Mouse (Mus musculus): ENCODE results near the gene Pard3. TPM values are rescaled to one million over a fixed set of nuclear protein-coding genes. Genes with fewer than 3 reads are reported as not detected.

Pard3 gene
- polyA plus RNA-seq, 1 experiment, result 58.8 TPM

GRCm38 (mm10) chr8:127531866-127532265 lies 468.2 kb downstream of the Pard3 start:
- H3K4me3 ChIP-seq (replicated peaks; ENCODE audit: extremely low read depth, low read depth, low read length), result no peak overlapping the region
- no peaks in the 10 kb centered on the region for H3K4me1 ChIP-seq (ENCODE audit: control insufficient read depth, insufficient read depth, low read length)
- no peak for DNase-seq
- TF ChIP-seq POLR2A (IDR thresholded peaks at IDR 0.05; ENCODE audit: borderline replicate concordance, extremely low read depth, low read depth, low read length) (no peak), CTCF (IDR thresholded peaks at IDR 0.05; ENCODE audit: insufficient read depth, low read length) (no peak)
- WGBS, result 74% methylated on average over 3 of the region's 3 CpGs

GRCm38 (mm10) chr8:127534789-127535188 lies 471.1 kb downstream of the Pard3 start:
- H3K4me3 ChIP-seq (replicated peaks; ENCODE audit: extremely low read depth, low read depth, low read length), result no peak overlapping the region
- no peaks in the 10 kb centered on the region for H3K4me1 ChIP-seq (ENCODE audit: control insufficient read depth, insufficient read depth, low read length)
- DNase-seq, result no peak
- 73% methylated on average over 3 of the region's 3 CpGs for WGBS
- TF ChIP-seq CTCF (IDR thresholded peaks at IDR 0.05; ENCODE audit: insufficient read depth, low read length), result no peak
- no peak for TF ChIP-seq POLR2A (IDR thresholded peaks at IDR 0.05; ENCODE audit: borderline replicate concordance, extremely low read depth, low read depth, low read length)

- H3K4me3 ChIP-seq (replicated peaks; ENCODE audit: extremely low read depth, low read depth, low read length), result no peak overlapping the region
- H3K4me1 ChIP-seq (ENCODE audit: control insufficient read depth, insufficient read depth, low read length), result no peaks in the 10 kb centered on the region
- 71% methylated on average over 8 of the region's 8 CpGs for WGBS
- TF ChIP-seq POLR2A (IDR thresholded peaks at IDR 0.05; ENCODE audit: borderline replicate concordance, extremely low read depth, low read depth, low read length) (no peak), CTCF (IDR thresholded peaks at IDR 0.05; ENCODE audit: insufficient read depth, low read length) (no peak)
- no peak for DNase-seq
Observed at GRCm38 (mm10) chr8:127535192-127535845, 471.6 kb downstream of the Pard3 start.

- no peak for DNase-seq
- TF ChIP-seq CTCF (IDR thresholded peaks at IDR 0.05; ENCODE audit: insufficient read depth, low read length) (no peak), POLR2A (IDR thresholded peaks at IDR 0.05; ENCODE audit: borderline replicate concordance, extremely low read depth, low read depth, low read length) (no peak)
- no peak overlapping the region for H3K4me3 ChIP-seq (replicated peaks; ENCODE audit: extremely low read depth, low read depth, low read length)
- 97% methylated on average over 1 of the region's 1 CpGs for WGBS
- no peaks in the 10 kb centered on the region for H3K4me1 ChIP-seq (ENCODE audit: control insufficient read depth, insufficient read depth, low read length)
Observed at GRCm38 (mm10) chr8:127535846-127536220, 472.1 kb downstream of the Pard3 start.

GRCm38 (mm10) chr8:127539803-127540202 lies 476.1 kb downstream of the Pard3 start:
- no peak overlapping the region for H3K4me3 ChIP-seq (replicated peaks; ENCODE audit: extremely low read depth, low read depth, low read length)
- WGBS, result 80% methylated on average over 3 of the region's 3 CpGs
- H3K4me1 ChIP-seq (ENCODE audit: control insufficient read depth, insufficient read depth, low read length), result peaks cover 6% of the 10 kb centered on the region
- no peak for DNase-seq
- no peak for TF ChIP-seq POLR2A (IDR thresholded peaks at IDR 0.05; ENCODE audit: borderline replicate concordance, extremely low read depth, low read depth, low read length)
- no peak for TF ChIP-seq CTCF (IDR thresholded peaks at IDR 0.05; ENCODE audit: insufficient read depth, low read length)

GRCm38 (mm10) chr8:127540273-127540672 lies 476.6 kb downstream of the Pard3 start:
- no peak for DNase-seq
- no peak overlapping the region for H3K4me3 ChIP-seq (replicated peaks; ENCODE audit: extremely low read depth, low read depth, low read length)
- H3K4me1 ChIP-seq (ENCODE audit: control insufficient read depth, insufficient read depth, low read length), result peaks cover 6% of the 10 kb centered on the region
- 92% methylated on average over 3 of the region's 3 CpGs for WGBS
- no peak for TF ChIP-seq POLR2A (IDR thresholded peaks at IDR 0.05; ENCODE audit: borderline replicate concordance, extremely low read depth, low read depth, low read length)
- no peak for TF ChIP-seq CTCF (IDR thresholded peaks at IDR 0.05; ENCODE audit: insufficient read depth, low read length)

GRCm38 (mm10) chr8:127542162-127542561 lies 478.5 kb downstream of the Pard3 start:
- DNase-seq, result no peak
- TF ChIP-seq POLR2A (IDR thresholded peaks at IDR 0.05; ENCODE audit: borderline replicate concordance, extremely low read depth, low read depth, low read length) (no peak), CTCF (IDR thresholded peaks at IDR 0.05; ENCODE audit: insufficient read depth, low read length) (no peak)
- Histone ChIP-seq H3K4me3 (replicated peaks; ENCODE audit: extremely low read depth, low read depth, low read length) (no peak overlapping the region), H3K4me1 (ENCODE audit: control insufficient read depth, insufficient read depth, low read length) (peaks cover 6% of the 10 kb centered on the region)
- WGBS, result 91% methylated on average over 2 of the region's 2 CpGs

- DNase-seq, result no peak
- peaks cover 6% of the 10 kb centered on the region for H3K4me1 ChIP-seq (ENCODE audit: control insufficient read depth, insufficient read depth, low read length)
Observed at GRCm38 (mm10) chr8:127543676-127544075, 480.0 kb downstream of the Pard3 start.

GRCm38 (mm10) chr8:127546161-127546560 lies 482.5 kb downstream of the Pard3 start:
- whole genome bisulfite sequencing, result 69% methylated on average over 2 of the region's 2 CpGs
- DNase-seq, result no peak
- Histone ChIP-seq H3K4me3 (replicated peaks; ENCODE audit: extremely low read depth, low read depth, low read length) (no peak overlapping the region), H3K4me1 (ENCODE audit: control insufficient read depth, insufficient read depth, low read length) (peaks cover 6% of the 10 kb centered on the region)
- TF ChIP-seq CTCF (IDR thresholded peaks at IDR 0.05; ENCODE audit: insufficient read depth, low read length), result no peak
- no peak for TF ChIP-seq POLR2A (IDR thresholded peaks at IDR 0.05; ENCODE audit: borderline replicate concordance, extremely low read depth, low read depth, low read length)

More at GRCm38 (mm10) chr8:127543676-127544075, 480.0 kb downstream of the Pard3 start:
- 27% methylated on average over 7 of the region's 7 CpGs for whole genome bisulfite sequencing
- TF ChIP-seq POLR2A (IDR thresholded peaks at IDR 0.05; ENCODE audit: borderline replicate concordance, extremely low read depth, low read depth, low read length) (no peak), CTCF (IDR thresholded peaks at IDR 0.05; ENCODE audit: insufficient read depth, low read length) (no peak)
- H3K4me3 ChIP-seq (replicated peaks; ENCODE audit: extremely low read depth, low read depth, low read length), result no peak overlapping the region

GRCm38 (mm10) chr8:127550928-127551327 lies 487.2 kb downstream of the Pard3 start:
- WGBS, result 94% methylated on average over 4 of the region's 4 CpGs
- TF ChIP-seq CTCF (IDR thresholded peaks at IDR 0.05; ENCODE audit: insufficient read depth, low read length), result no peak
- TF ChIP-seq POLR2A (IDR thresholded peaks at IDR 0.05; ENCODE audit: borderline replicate concordance, extremely low read depth, low read depth, low read length), result no peak

More at GRCm38 (mm10) chr8:127550928-127551327, 487.2 kb downstream of the Pard3 start:
- DNase-seq, result no peak
- Histone ChIP-seq H3K4me1 (ENCODE audit: control insufficient read depth, insufficient read depth, low read length) (no peaks in the 10 kb centered on the region), H3K4me3 (replicated peaks; ENCODE audit: extremely low read depth, low read depth, low read length) (no peak overlapping the region)

Data from lung, adult 2 months (tissue).